Mouse (Mus musculus): ENCODE measurements around the gene Myo7a. TPM values are rescaled to one million over a fixed set of nuclear protein-coding genes. Genes with fewer than 3 reads are reported as not detected.

Gene Myo7a
- polyA plus RNA-seq, 1 experiment = 8.0 TPM

DNA sequence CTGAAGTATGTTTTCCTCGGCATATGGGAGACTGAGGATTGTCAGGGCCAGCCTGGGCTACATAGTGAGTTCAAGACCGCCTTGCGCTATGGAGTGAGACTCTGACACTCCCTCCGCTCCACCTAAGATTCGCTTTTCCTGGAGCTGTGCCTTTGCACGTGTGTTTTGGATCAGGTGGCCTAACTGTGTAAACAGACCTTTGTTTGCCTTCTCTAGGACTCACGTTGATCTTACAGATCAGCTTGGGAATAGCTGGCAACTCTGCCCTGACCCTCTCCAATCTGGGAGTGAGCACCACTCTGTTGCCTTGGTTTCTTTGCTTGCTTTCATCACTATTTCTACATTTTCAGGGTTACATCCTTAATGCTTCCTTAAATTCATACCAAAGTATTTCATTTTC, 116.7 kb downstream of the Myo7a start:
- TF ChIP-seq CTCF (IDR thresholded peaks at IDR 0.05; ENCODE audit: low read depth, low read length) (no peak), POLR2A (IDR thresholded peaks at IDR 0.05; ENCODE audit: insufficient read depth, low read length) (no peak), EP300 (IDR thresholded peaks at IDR 0.05; ENCODE audit: insufficient read depth, low read depth, low read length) (no peak)
- H3K36me3 ChIP-seq (ENCODE audit: control insufficient read depth, insufficient read depth, low read length, poor library complexity, severe bottlenecking) = no peaks in the 10 kb centered on the region
- peaks cover 18% of the 10 kb centered on the region for H3K9me3 ChIP-seq (replicated peaks; ENCODE audit: control insufficient read depth, insufficient read depth, low read length, poor library complexity, severe bottlenecking)
- H3K4me3 ChIP-seq (ENCODE audit: low read depth, low read length) = no peak overlapping the region
- no peaks in the 10 kb centered on the region; the same call in 1 of the 2 replicates for H3K27me3 ChIP-seq (ENCODE audit: control insufficient read depth, insufficient read depth, low read length, poor library complexity, severe bottlenecking)
- H3K9ac ChIP-seq (ENCODE audit: low read depth, poor library complexity, severe bottlenecking) = no peak overlapping the region
- H3K27ac ChIP-seq (ENCODE audit: insufficient read depth, low read length) = no peak overlapping the region
- H3K4me1 ChIP-seq (ENCODE audit: control insufficient read depth, insufficient read depth, low read length) = no peaks in the 10 kb centered on the region

Other genes starting within 250 kb of the Myo7a start
- not detected in 2 replicates for gene Gdpd4, start 199.6 kb downstream of the Myo7a start, polyA plus RNA-seq (2011; ENCODE audit: insufficient read depth, insufficient read length, low read depth, missing spikeins)
- 0.82 and 1.1 TPM in 2 replicates for gene Omp, start 26.0 kb upstream of the Myo7a start, polyA plus RNA-seq (2011; ENCODE audit: insufficient read depth, insufficient read length, low read depth, missing spikeins)
- 16.9 and 17.0 TPM in 2 replicates for gene Capn5, start 58.8 kb upstream of the Myo7a start, polyA plus RNA-seq (2011; ENCODE audit: insufficient read depth, insufficient read length, low read depth, missing spikeins)
- gene B3gnt6, start 80.0 kb upstream of the Myo7a start, polyA plus RNA-seq (2011; ENCODE audit: insufficient read depth, insufficient read length, low read depth, missing spikeins) = not detected in 2 replicates
- 18.4 and 19.2 TPM in 2 replicates for gene Acer3, start 201.7 kb upstream of the Myo7a start, polyA plus RNA-seq (2011; ENCODE audit: insufficient read depth, insufficient read length, low read depth, missing spikeins)
- gene Tsku, start 241.8 kb upstream of the Myo7a start, polyA plus RNA-seq (2011; ENCODE audit: insufficient read depth, insufficient read length, low read depth, missing spikeins) = 17.5 TPM in 2 replicates